8 mouse cellular contexts compared by ENCODE assay signal in genomic region chr4:103314526-103314910, GRCm38 (mm10). TPM values are rescaled to one million over a fixed set of nuclear protein-coding genes. Genes with fewer than 3 reads are reported as not detected.
A peak's percentile ranks its signal among the peaks of the same experiment; 100 is the strongest.
DNase-seq lines count a peak whose midpoint lies in the region; ATAC-seq and TF ChIP-seq lines count a peak whose summit lies in the region.

No protein-coding gene starts in this region.

- no peak for TF ChIP-seq CTCF in CH12.LX (conservative IDR thresholded peaks at IDR 0.05 in 1 of 2, IDR thresholded peaks at IDR 0.05 in 1 of 2; ENCODE audit: low read depth in 2 of 2, low read length in 2 of 2)
- no peak for TF ChIP-seq CTCF in stomach, postnatal 0 days (IDR thresholded peaks at IDR 0.05; ENCODE audit: low read depth)

- no peaks in the 10 kb centered on the region; the same call in 1 of the 2 replicates for H3K79me2 ChIP-seq in CH12.LX (replicated peaks; ENCODE audit: control insufficient read depth, extremely low read depth, insufficient read depth, poor library complexity, severe bottlenecking)

- peak overlapping the region in 2 of 3 experiments; percentile 62 to 73 for H3K4me3 ChIP-seq in CH12.LX (replicated peaks in 1 of 3; ENCODE audit: low read depth in 2 of 3, low read length in 2 of 3, poor library complexity in 1 of 3)
- peak overlapping the region in 1 of 2 experiments; percentile 57; a peak in 3 of 4 replicates for H3K4me3 ChIP-seq in heart, embryonic 14.5 days (ENCODE audit: control insufficient read depth in 1 of 2, insufficient read depth in 1 of 2, low read depth in 1 of 2, low read length in 2 of 2)
- H3K4me3 ChIP-seq in stomach, postnatal 0 days (ENCODE audit: low read depth, low read length) = peak overlapping the region; percentile 61

- no peak for DNase-seq in CH12.LX (ENCODE audit: extremely low read depth)
- DNase-seq in Muller cell, postnatal 12 days (ENCODE audit: inconsistent ontology term) = peak; percentile 17
- peak; percentile 30 to 60 for DNase-seq in lung, adult 18-20 months
- no peak for DNase-seq in stomach, postnatal 0 days (ENCODE audit: low spot score)
- no peak for DNase-seq in cerebellum, adult 11-12 months
- DNase-seq in thymus, postnatal 14 days = no peak
- no peak for DNase-seq in thymus, postnatal 10 days (ENCODE audit: low spot score in 2 of 2)

- no peaks in the 10 kb centered on the region for H3K9me3 ChIP-seq in CH12.LX (replicated peaks; ENCODE audit: low read length)
- no peaks in the 10 kb centered on the region for H3K9me3 ChIP-seq in heart, embryonic 14.5 days (ENCODE audit: control insufficient read depth, low read length)
- H3K9me3 ChIP-seq in stomach, postnatal 0 days (ENCODE audit: control insufficient read depth, low read length) = no peaks in the 10 kb centered on the region

- peak overlapping the region; percentile 91; the same call in 1 of the 2 replicates for H3K9ac ChIP-seq in CH12.LX (ENCODE audit: insufficient read depth, low read depth)
- H3K9ac ChIP-seq in heart, embryonic 14.5 days (ENCODE audit: low read length) = peak overlapping the region; percentile 85
- no peak overlapping the region; the same call in 1 of the 2 replicates for H3K9ac ChIP-seq in stomach, postnatal 0 days (ENCODE audit: low read length)

- H3K36me3 ChIP-seq in CH12.LX (replicated peaks in 1 of 2; ENCODE audit: control insufficient read depth in 1 of 2, insufficient read depth in 1 of 2, low read length in 1 of 2) = peaks cover 0 to 11% of the 10 kb centered on the region in 2 experiments
- peaks cover 5% of the 10 kb centered on the region; the same call in 1 of the 2 replicates for H3K36me3 ChIP-seq in heart, embryonic 14.5 days (ENCODE audit: control insufficient read depth, insufficient read depth, low read length)
- H3K36me3 ChIP-seq in stomach, postnatal 0 days (ENCODE audit: control insufficient read depth, insufficient read depth, low read length) = no peaks in the 10 kb centered on the region

- in situ Hi-C loops in CH12.LX (cut with MboI; ENCODE audit: low pct_ligation_motif_present, low pct_unique_long_range_greater_than_20kb, low sequenced_read_pairs) = no loop called here

- no peak for TF ChIP-seq RAD21 in CH12.LX (IDR thresholded peaks at IDR 0.05; ENCODE audit: low read depth, low read length)

- WGBS in heart, embryonic 14.5 days = 49% methylated on average over 3 of the region's 3 CpGs
- 48% methylated on average over 3 of the region's 3 CpGs for WGBS in stomach, postnatal 0 days

- peaks cover 2% of the 10 kb centered on the region for H3K27me3 ChIP-seq in CH12.LX (replicated peaks)
- H3K27me3 ChIP-seq in heart, embryonic 14.5 days (ENCODE audit: control insufficient read depth, insufficient read depth, low read length) = no peaks in the 10 kb centered on the region
- no peaks in the 10 kb centered on the region for H3K27me3 ChIP-seq in stomach, postnatal 0 days (ENCODE audit: control insufficient read depth, insufficient read depth, low read length)

- H3K27ac ChIP-seq in CH12.LX (ENCODE audit: insufficient read depth, low read depth) = no peak overlapping the region
- H3K27ac ChIP-seq in heart, embryonic 14.5 days (replicated peaks in 1 of 2; ENCODE audit: control insufficient read depth in 1 of 2, insufficient read depth in 1 of 2, low read depth in 2 of 2, low read length in 2 of 2) = peak overlapping the region in 1 of 2 experiments; percentile 95; a peak in 2 of 4 replicates
- H3K27ac ChIP-seq in stomach, postnatal 0 days (replicated peaks) = peak overlapping the region; percentile 96; the same call in 1 of the 2 replicates

- TF ChIP-seq POLR2A in CH12.LX (IDR thresholded peaks at IDR 0.05; ENCODE audit: low read depth, low read length) = no peak

- TF ChIP-seq EP300 in CH12.LX (IDR thresholded peaks at IDR 0.05; ENCODE audit: low read length) = no peak
- no peak for TF ChIP-seq EP300 in stomach, postnatal 0 days (optimal IDR thresholded peaks at IDR 0.05)

- H3K4me1 ChIP-seq in CH12.LX (ENCODE audit: control insufficient read depth in 1 of 2, insufficient read depth in 2 of 2) = peaks cover 0 to 12% of the 10 kb centered on the region in 2 experiments; a peak in 2 of 4 replicates
- 0 out of 4 replicates have a peak, but pooled peaks cover 0 to 3% of the 10 kb centered on the region in 2 experiments for H3K4me1 ChIP-seq in heart, embryonic 14.5 days (ENCODE audit: control insufficient read depth in 2 of 2, insufficient read depth in 2 of 2, low read length in 2 of 2)
- no peaks in the 10 kb centered on the region for H3K4me1 ChIP-seq in stomach, postnatal 0 days (replicated peaks; ENCODE audit: control insufficient read depth, insufficient read depth)

- peak overlapping the region; percentile 75 for H3K4me2 ChIP-seq in CH12.LX (ENCODE audit: insufficient read depth, low read depth, poor library complexity, severe bottlenecking)
- peak overlapping the region; percentile 71 for H3K4me2 ChIP-seq in heart, embryonic 14.5 days (ENCODE audit: low read length)
- peak overlapping the region; percentile 61 for H3K4me2 ChIP-seq in stomach, postnatal 0 days (replicated peaks; ENCODE audit: low read depth)

- dilution Hi-C loops in CH12.LX (cut with MboI; ENCODE audit: extremely low pct_ligation_motif_present, extremely low pct_unique_long_range_greater_than_20kb, low sequenced_read_pairs) = no loop called here

- no peak for ATAC-seq in heart, embryonic 14.5 days (ENCODE audit: insufficient number of reproducible peaks, insufficient read depth, low FRiP score, low read depth)
- ATAC-seq in stomach, postnatal 0 days (ENCODE audit: low FRiP score, low TSS enrichment) = no peak

TF ChIP-seq in CH12.LX, 34 proteins besides CTCF, POLR2A, EP300 and RAD21:
- TF ChIP-seq TCF12 (IDR thresholded peaks at IDR 0.05; ENCODE audit: low read depth, low read length) = no peak
- TF ChIP-seq RCOR1 (conservative IDR thresholded peaks at IDR 0.05; ENCODE audit: low read depth, low read length) = no peak
- no peak for TF ChIP-seq IRF4 (IDR thresholded peaks at IDR 0.05; ENCODE audit: low read depth, low read length)
- no peak for TF ChIP-seq HCFC1 (IDR thresholded peaks at IDR 0.05; ENCODE audit: low read depth, low read length)
- TF ChIP-seq UBTF (IDR thresholded peaks at IDR 0.05; ENCODE audit: low read depth, low read length) = no peak
- TF ChIP-seq JUND (conservative IDR thresholded peaks at IDR 0.05; ENCODE audit: low read depth, low read length) = no peak
- TF ChIP-seq ZNF384 (IDR thresholded peaks at IDR 0.05; ENCODE audit: low read depth, low read length) = no peak
- no peak for TF ChIP-seq MXI1 (IDR thresholded peaks at IDR 0.05; ENCODE audit: low read depth, low read length)
- TF ChIP-seq SIN3A (IDR thresholded peaks at IDR 0.05; ENCODE audit: low read length) = no peak
- TF ChIP-seq MAZ (IDR thresholded peaks at IDR 0.05; ENCODE audit: low read depth, low read length) = no peak
- no peak for TF ChIP-seq NELFE (IDR thresholded peaks at IDR 0.05; ENCODE audit: low read depth, low read length)
- no peak for TF ChIP-seq MAX (IDR thresholded peaks at IDR 0.05; ENCODE audit: low read length)
- no peak for TF ChIP-seq CHD2 (IDR thresholded peaks at IDR 0.05; ENCODE audit: low read length)
- TF ChIP-seq CHD1 (IDR thresholded peaks at IDR 0.05; ENCODE audit: low read depth, low read length) = no peak
- no peak for TF ChIP-seq JUN (IDR thresholded peaks at IDR 0.05; ENCODE audit: insufficient read depth, low read depth, low read length)
- no peak for TF ChIP-seq MYC (IDR thresholded peaks at IDR 0.05; ENCODE audit: low read depth, low read length)

RNA-seq across cellular contexts. Expression of gene Oma1, which starts 0.9 kb away (rescaled TPM):
- total RNA-seq in CH12.LX (2012; rRNA removed) (15.7 and 16.1 TPM in 2 replicates), CH12.LX (2014; rRNA removed) (17.5 and 20.7 TPM in 2 replicates)
- polyA plus RNA-seq in CH12.LX (2012; ENCODE audit: insufficient read length, low read depth) = 16.8 and 20.0 TPM in 2 replicates
- polyA plus RNA-seq in heart, embryonic 14.5 days (2014; fragmentation: Nextera tagmentation; extraction: Ambion mirVana) = 20.6 and 23.0 TPM in 2 replicates
- 15.4 and 15.5 TPM in 2 replicates for polyA plus RNA-seq in stomach, postnatal 0 days (2015; fragmentation: Nextera tagmentation; extraction: Ambion mirVana)

RNA-seq across cellular contexts. Expression of gene 4921539E11Rik, which starts 23.9 kb away (rescaled TPM):
- not detected in 2 replicates for total RNA-seq in CH12.LX (2012; rRNA removed)
- total RNA-seq in CH12.LX (2014; rRNA removed) = not detected in 2 replicates
- not detected in 2 replicates for polyA plus RNA-seq in CH12.LX (2012; ENCODE audit: insufficient read length, low read depth)
- polyA plus RNA-seq in heart, embryonic 14.5 days (2014; fragmentation: Nextera tagmentation; extraction: Ambion mirVana) = not detected in 2 replicates
- polyA plus RNA-seq in stomach, postnatal 0 days (2015; fragmentation: Nextera tagmentation; extraction: Ambion mirVana) = not detected in 2 replicates

Comparison
In these comparisons a context has a peak if more than half of its experiments do, and no peak if none do; other contexts are left out.
1. DNase-seq: peak in Muller cell, postnatal 12 days (single experiment) and lung, adult 18-20 months (2 of 2); none in CH12.LX (single experiment), stomach, postnatal 0 days (single experiment), cerebellum, adult 11-12 months (single experiment), thymus, postnatal 14 days (single experiment) and thymus, postnatal 10 days (0 of 2).
2. Peak in every context shown above with its lines, with median percentiles within 50 percentile points of each other: H3K4me2 ChIP-seq.